Mouse (Mus musculus) small intestine, adult 2 months (tissue): ENCODE data around the gene Pnpla5. TPM values are rescaled to one million over a fixed set of nuclear protein-coding genes. Genes with fewer than 3 reads are reported as not detected.

Experiments
- H3K27ac ChIP-seq: fragments of 200-500 bp; 2 replicates; pipeline ENCODE4 v1.5.1; 2012; ENCODE audit warnings: low read depth, low read length, control low read depth, inconsistent platforms; ENCODE audit not compliant: insufficient read depth
- H3K27me3 ChIP-seq: fragments of 200-500 bp; 2 replicates; pipeline ENCODE4 v1.6.1; 2012; ENCODE audit warnings: mild to moderate bottlenecking, moderate library complexity, low read length, inconsistent platforms; ENCODE audit not compliant: control insufficient read depth, insufficient read depth
- H3K36me3 ChIP-seq: fragments of 200-500 bp; 2 replicates; pipeline ENCODE4 v1.6.1; 2012; ENCODE audit warnings: mild to moderate bottlenecking, low read length, control low read depth, inconsistent platforms; ENCODE audit not compliant: control insufficient read depth, insufficient read depth
- H3K4me1 ChIP-seq: fragments of 200-500 bp; 2 replicates; pipeline ENCODE4 v1.6.1; 2012; ENCODE audit warnings: low read length, inconsistent platforms, mixed read lengths; ENCODE audit not compliant: control insufficient read depth, insufficient read depth, insufficient read length
- H3K4me3 ChIP-seq: fragments of 200-500 bp; 2 replicates; pipeline ENCODE4 v1.5.1; 2012; ENCODE audit warnings: low read depth, mild to moderate bottlenecking, control low read depth, inconsistent platforms, low read length, moderate library complexity
- CTCF ChIP-seq: fragments of 200-500 bp; IDR thresholded peaks from 2 replicates; pipeline ENCODE4 v1.5.1; 2012; ENCODE audit warnings: low read depth, mild to moderate bottlenecking, control low read depth, inconsistent platforms, low read length, moderate library complexity, mixed read lengths; ENCODE audit not compliant: insufficient replicate concordance, insufficient read length; ENCODE audit errors: extremely low read depth
- POLR2A ChIP-seq: fragments of 200-500 bp; IDR thresholded peaks from 2 replicates; pipeline ENCODE4 v1.6.1; 2012; ENCODE audit warnings: low read depth, mild to moderate bottlenecking, control low read depth, inconsistent platforms, low read length, moderate library complexity
- WGBS: fragments of 180-500 bp; shearing (Covaris S2); methylation state at CpG from one replicate; pipeline ENCODE4 v1.1.7; 2018; 5-methylcytosine and 5-hydroxymethylcytosine counted together
- polyA plus RNA-seq: library from polyadenylated mRNA; depleted of rRNA; stranded (reverse); fragments of >200 nt; gene quantifications from 2 replicates; pipeline ENCODE4 v1.2.3, GENCODE M21; 2012

Pnpla5 gene
- polyA plus RNA-seq, 1 experiment: not detected

DNA sequence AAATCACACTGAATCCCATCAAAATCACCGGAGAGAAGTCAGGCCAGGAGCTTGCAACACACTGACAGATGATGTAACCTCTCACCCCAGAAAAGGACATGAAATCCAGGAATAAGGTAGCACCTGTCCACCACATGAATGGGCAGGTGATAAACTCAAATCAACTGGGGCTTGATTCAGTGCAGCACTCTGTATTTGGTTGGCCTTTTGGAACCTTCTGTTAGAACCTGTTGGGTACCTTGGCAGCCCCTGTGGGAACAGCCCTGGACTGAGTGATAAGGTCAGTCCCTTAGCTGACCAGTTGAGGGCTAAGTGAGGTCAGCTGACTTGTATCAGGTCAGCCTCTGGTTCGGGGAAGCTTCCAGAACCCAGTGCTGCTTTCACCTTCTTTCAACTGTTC is 33.2 kb upstream of the Pnpla5 start:
- Histone ChIP-seq H3K27me3 (no peaks in the 10 kb centered on the region), H3K36me3 (no peaks in the 10 kb centered on the region), H3K4me1 (no peaks in the 10 kb centered on the region), H3K4me3 (no peak overlapping the region), H3K27ac (no peak overlapping the region)
- TF ChIP-seq CTCF: no peak
- TF ChIP-seq POLR2A: no peak
- 75% methylated on average over 2 of the region's 2 CpGs for WGBS

DNA sequence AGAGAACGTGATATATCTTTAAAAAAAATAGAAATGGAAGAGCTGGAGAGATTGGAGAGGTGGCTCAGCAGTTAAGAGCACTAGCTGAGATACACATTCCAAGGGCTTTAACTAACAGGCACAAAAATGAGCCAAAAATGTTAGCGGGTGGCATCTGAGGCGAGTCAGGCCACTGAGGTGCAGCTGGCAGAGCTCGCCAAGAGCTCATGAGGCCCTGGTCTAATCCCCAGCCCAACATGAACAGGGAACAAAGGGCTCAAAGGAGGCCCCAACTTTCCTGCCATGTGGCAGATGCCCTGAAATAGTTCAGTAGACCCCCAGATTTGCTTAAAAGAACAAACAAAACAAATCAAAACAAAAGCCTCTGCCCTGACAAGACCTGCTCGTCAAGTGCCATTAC is 18.0 kb upstream of the Pnpla5 start:
- no peak overlapping the region for H3K4me3 ChIP-seq
- H3K27ac ChIP-seq: no peak overlapping the region
- no peaks in the 10 kb centered on the region for H3K36me3 ChIP-seq
- H3K27me3 ChIP-seq: no peaks in the 10 kb centered on the region
- H3K4me1 ChIP-seq: no peaks in the 10 kb centered on the region
- 48% methylated on average over 5 of the region's 5 CpGs for WGBS
- TF ChIP-seq POLR2A (no peak), CTCF (no peak)

DNA sequence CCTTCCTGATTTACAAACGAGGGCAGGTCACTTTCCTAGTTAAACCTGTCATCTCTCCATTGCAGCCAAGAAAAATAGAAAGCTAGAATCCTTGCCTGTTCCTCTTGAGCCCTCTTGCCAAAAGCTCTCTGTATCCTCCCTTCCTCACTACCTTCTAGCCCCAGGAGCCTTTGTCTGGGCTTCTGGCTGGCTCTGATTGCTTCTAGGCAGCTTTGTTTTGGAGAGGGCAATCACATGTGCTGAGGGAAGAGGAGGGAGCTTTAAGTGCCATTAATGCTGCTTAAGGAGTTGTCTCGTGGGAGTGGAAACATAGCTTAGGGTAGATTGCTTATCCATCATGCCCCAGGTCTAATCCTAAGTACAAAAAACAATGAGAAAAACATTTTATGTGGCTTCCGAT is 17.1 kb upstream of the Pnpla5 start:
- no peaks in the 10 kb centered on the region for H3K36me3 ChIP-seq
- no peak overlapping the region for H3K27ac ChIP-seq
- no peak for TF ChIP-seq CTCF
- no peak for TF ChIP-seq POLR2A
- H3K27me3 ChIP-seq: no peaks in the 10 kb centered on the region
- 52% methylated on average over 3 of the region's 3 CpGs for WGBS
- no peaks in the 10 kb centered on the region for H3K4me1 ChIP-seq
- no peak overlapping the region for H3K4me3 ChIP-seq

DNA sequence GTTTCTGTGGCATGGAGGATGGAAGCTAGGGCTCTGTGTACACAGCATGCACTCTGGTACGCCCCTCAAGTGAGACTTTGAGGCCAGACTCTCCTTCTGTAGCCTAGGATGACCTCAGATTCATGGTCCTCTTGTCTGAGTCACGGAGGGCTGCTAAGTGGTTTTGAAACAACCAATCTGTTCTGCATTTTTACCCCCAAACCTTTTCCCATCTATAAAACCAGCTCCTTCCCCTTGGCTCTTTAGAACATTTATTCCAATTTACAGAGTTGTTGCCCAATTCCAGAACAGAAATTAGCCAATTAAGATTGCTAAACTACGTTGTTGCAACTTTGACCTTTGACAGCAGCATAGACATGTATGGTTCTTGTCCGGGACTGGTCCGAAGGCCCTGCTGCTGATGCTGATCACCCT is 16.6 kb upstream of the Pnpla5 start:
- WGBS: 61% methylated on average over 5 of the region's 5 CpGs
- Histone ChIP-seq H3K27ac (no peak overlapping the region), H3K4me1 (no peaks in the 10 kb centered on the region), H3K27me3 (no peaks in the 10 kb centered on the region), H3K4me3 (no peak overlapping the region), H3K36me3 (no peaks in the 10 kb centered on the region)
- TF ChIP-seq CTCF: no peak
- no peak for TF ChIP-seq POLR2A

DNA sequence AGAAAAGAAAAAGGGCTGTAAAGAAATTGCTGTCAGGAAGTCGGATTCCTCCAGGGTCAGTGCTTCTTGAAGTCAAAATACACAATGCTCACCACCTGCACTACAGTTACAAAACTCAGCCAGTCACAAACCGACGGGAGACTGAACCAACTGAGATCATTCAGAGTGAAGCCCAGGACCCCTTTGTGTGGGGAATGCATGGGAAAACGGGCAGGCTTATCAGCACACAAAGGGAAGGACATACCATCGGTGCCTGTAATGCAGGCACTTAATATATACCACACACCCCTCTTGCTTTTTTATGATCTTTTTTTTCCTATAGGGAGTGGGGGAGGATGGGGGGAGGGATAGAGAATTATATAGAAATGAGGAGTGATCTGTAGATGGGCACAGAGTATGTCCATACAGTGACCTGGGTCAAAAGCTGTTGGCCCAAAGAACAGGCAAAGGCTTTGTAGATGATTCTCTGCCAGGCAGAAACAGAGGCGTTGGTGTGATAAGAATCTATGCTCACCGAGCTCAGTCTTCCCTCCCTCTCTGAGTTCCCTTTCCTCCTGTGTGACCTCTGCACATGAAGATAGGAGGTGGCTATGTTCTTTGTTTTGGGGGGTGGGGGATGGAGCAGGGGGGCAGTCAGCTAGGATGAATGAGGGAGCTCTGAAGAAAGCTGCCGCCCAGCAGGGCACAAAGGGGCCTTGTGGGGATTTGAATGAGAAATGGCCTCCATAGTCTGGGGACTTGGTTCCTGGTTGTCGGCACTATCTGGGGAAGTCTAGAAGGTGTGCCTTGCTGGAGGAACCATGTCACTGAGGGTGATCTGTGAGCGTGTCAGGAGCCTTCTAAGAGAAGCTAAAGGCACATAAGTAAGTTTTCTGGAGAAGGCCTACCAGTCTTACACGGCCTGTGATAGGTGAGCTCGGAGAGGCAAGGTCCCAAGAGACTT is 13.8 kb upstream of the Pnpla5 start:
- TF ChIP-seq POLR2A: no peak
- TF ChIP-seq CTCF: no peak
- WGBS: 37% methylated on average over 12 of the region's 12 CpGs
- H3K36me3 ChIP-seq: no peaks in the 10 kb centered on the region
- no peak overlapping the region for H3K27ac ChIP-seq
- H3K4me1 ChIP-seq: no peaks in the 10 kb centered on the region
- H3K4me3 ChIP-seq: no peak overlapping the region
- H3K27me3 ChIP-seq: no peaks in the 10 kb centered on the region

DNA sequence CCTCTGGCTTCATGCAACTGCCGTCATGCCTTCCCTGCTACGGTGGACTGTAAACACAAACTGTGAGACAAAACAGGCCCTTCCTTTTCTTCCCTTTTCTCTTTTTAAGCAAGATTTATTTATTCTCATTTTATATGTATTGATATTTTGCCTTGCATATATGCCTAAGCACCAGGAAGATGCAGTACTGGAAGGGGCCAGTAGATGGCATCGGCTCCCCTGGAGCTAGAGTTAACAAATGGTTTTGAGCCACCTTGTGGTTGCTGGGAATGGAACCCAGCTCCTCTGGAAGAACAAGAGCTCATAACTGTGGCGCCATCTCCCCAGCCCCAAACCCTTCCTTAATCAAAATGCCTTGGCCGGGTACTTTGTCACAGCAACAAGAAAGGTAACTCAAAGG is 12.5 kb upstream of the Pnpla5 start:
- WGBS: 85% methylated on average over 5 of the region's 5 CpGs
- H3K4me1 ChIP-seq: no peaks in the 10 kb centered on the region
- H3K36me3 ChIP-seq: no peaks in the 10 kb centered on the region
- TF ChIP-seq CTCF (peak; percentile 67; the same call in 1 of the 2 replicates), POLR2A (no peak)
- H3K4me3 ChIP-seq: no peak overlapping the region
- H3K27ac ChIP-seq: no peak overlapping the region
- H3K27me3 ChIP-seq: no peaks in the 10 kb centered on the region

DNA sequence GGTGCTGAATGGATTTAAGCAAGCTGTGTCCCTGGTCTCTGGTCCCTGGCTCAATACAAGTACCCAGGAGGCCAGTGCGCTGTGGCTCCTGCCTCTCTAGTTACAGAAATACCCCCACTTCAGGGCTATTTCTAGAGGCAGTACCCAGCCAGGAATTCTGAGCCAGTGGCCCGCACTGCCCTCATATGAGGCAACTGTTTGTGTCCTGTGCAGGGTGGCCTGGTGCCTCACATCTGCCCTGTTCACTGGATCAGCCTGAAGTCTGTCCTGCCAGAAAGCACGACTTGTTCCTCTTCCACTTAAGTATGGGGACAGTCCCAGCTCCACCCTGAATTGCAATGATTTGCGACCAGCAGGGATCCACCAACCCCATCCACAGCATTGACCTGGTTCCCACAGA is 10.5 kb upstream of the Pnpla5 start:
- H3K27me3 ChIP-seq: no peaks in the 10 kb centered on the region
- 62% methylated on average over 4 of the region's 4 CpGs for WGBS
- no peak overlapping the region for H3K4me3 ChIP-seq
- no peaks in the 10 kb centered on the region for H3K4me1 ChIP-seq
- H3K27ac ChIP-seq: no peak overlapping the region
- H3K36me3 ChIP-seq: no peaks in the 10 kb centered on the region
- TF ChIP-seq POLR2A (no peak), CTCF (no peak)
